Mouse (Mus musculus) liver, embryonic 13.5 days (tissue): ENCODE measurements around the gene Fbxo22. TPM values are rescaled to one million over a fixed set of nuclear protein-coding genes. Genes with fewer than 3 reads are reported as not detected.
"Not testable (repeated sequence)": the region's sequence is repeated elsewhere in the genome, so short reads cannot be mapped to it uniquely, and the experiment has no call there.

Experiments used
- ATAC-seq: fragments of 200-750 bp; cut with Nextera tagmentation; 2 replicates; pipeline ENCODE4 v1.8.0; 2017; ENCODE audit warnings: low read depth, mild to moderate bottlenecking, moderate number of reproducible peaks, moderate library complexity
- DNase-seq: peaks from one replicate; pipeline ENCODE4 v3.0.0; 2022
- H3K27ac ChIP-seq: fragments of 300-500 bp; sonication (generic); 2 replicates; pipeline ENCODE4 v1.5.1; 2015; ENCODE audit warnings: moderate library complexity, mild to moderate bottlenecking, inconsistent platforms
- H3K27me3 ChIP-seq: fragments of 300-500 bp; sonication (generic); 2 replicates; pipeline ENCODE4 v1.6.1; 2015; ENCODE audit warnings: mild to moderate bottlenecking, inconsistent platforms
- H3K36me3 ChIP-seq: fragments of 300-500 bp; sonication (generic); 2 replicates; pipeline ENCODE4 v1.6.1; 2015; ENCODE audit warnings: mild to moderate bottlenecking, inconsistent platforms
- H3K4me1 ChIP-seq: fragments of 300-500 bp; sonication (generic); replicated peaks from 2 replicates; pipeline ENCODE4 v1.6.1; 2015; ENCODE audit warnings: inconsistent platforms
- H3K4me2 ChIP-seq: fragments of 300-500 bp; sonication (generic); 2 replicates; pipeline ENCODE4 v1.6.1; 2015; ENCODE audit warnings: inconsistent platforms, mild to moderate bottlenecking, moderate library complexity
- H3K4me3 ChIP-seq: fragments of 300-500 bp; sonication (generic); replicated peaks from 2 replicates; pipeline ENCODE4 v1.5.1; 2015; ENCODE audit warnings: mild to moderate bottlenecking, inconsistent platforms
- H3K9ac ChIP-seq: fragments of 300-500 bp; sonication (generic); 2 replicates; pipeline ENCODE4 v1.6.1; 2015; ENCODE audit warnings: mild to moderate bottlenecking, inconsistent platforms
- H3K9me3 ChIP-seq: fragments of 300-500 bp; sonication (generic); replicated peaks from 2 replicates; pipeline ENCODE4 v1.6.1; 2016; ENCODE audit warnings: inconsistent platforms
- WGBS: fragments of 180-500 bp; shearing (Covaris S2); methylation state at CpG from one replicate; pipeline ENCODE4 v1.1.7; 2015; ENCODE audit not compliant: insufficient replicate concordance; 5-methylcytosine and 5-hydroxymethylcytosine counted together
- polyA plus RNA-seq: library from polyadenylated mRNA; unstranded; fragments of >200 nt; fragmentation: Nextera tagmentation; extraction: Ambion mirVana; gene quantifications from 2 replicates; pipeline ENCODE4 v1.2.1, GENCODE M21; 2015

The Fbxo22 gene
- polyA plus RNA-seq, 1 experiment from 2014 or later = 24.6 TPM

- H3K27me3 ChIP-seq = no peaks in the 10 kb centered on the region
- no peak overlapping the region for H3K4me3 ChIP-seq
- no peak overlapping the region for H3K27ac ChIP-seq
- H3K4me2 ChIP-seq = no peak overlapping the region
- H3K36me3 ChIP-seq = no peaks in the 10 kb centered on the region
- H3K4me1 ChIP-seq = no peaks in the 10 kb centered on the region
- DNase-seq = no peak
- H3K9ac ChIP-seq = no peak overlapping the region
- H3K9me3 ChIP-seq = 0 out of 2 replicates have a peak, but pooled peaks cover 2% of the 10 kb centered on the region
- 49% methylated on average over 13 of the region's 13 CpGs for whole genome bisulfite sequencing
- no peak for ATAC-seq
These were observed 27.8 kb downstream of the Fbxo22 start for GRCm38 (mm10) chr9:55236235-55237165.

DNA sequence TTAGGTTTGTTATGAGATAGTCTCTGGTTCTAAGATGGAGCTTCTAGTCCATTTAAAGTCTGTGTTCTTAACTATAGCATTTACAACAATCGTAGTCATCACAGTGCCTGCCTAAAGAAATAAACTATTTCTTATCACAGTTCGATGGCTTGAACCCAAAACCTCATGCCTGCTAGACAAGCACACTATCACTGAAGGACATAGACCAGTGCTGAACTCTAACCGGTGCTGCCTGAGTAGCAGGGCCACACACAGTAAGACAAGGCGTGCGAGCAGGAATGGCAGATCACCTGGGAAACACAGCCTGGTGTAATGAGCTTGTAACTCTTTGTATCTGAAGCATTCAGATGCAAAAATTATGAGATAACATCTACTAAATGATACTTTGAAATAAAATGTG lies 32.1 kb downstream of the Fbxo22 start:
- H3K27me3 ChIP-seq = no peaks in the 10 kb centered on the region
- H3K4me1 ChIP-seq = no peaks in the 10 kb centered on the region
- H3K9ac ChIP-seq = no peak overlapping the region
- 54% methylated on average over 5 of the region's 5 CpGs for WGBS
- H3K4me3 ChIP-seq = no peak overlapping the region
- H3K36me3 ChIP-seq = no peaks in the 10 kb centered on the region
- H3K27ac ChIP-seq = no peak overlapping the region
- no peak overlapping the region for H3K4me2 ChIP-seq
- H3K9me3 ChIP-seq = no peaks in the 10 kb centered on the region
- ATAC-seq = no peak
- no peak for DNase-seq

- peak overlapping the region; percentile 38 for H3K4me3 ChIP-seq
- H3K27ac ChIP-seq = no peak overlapping the region
- no peaks in the 10 kb centered on the region for H3K27me3 ChIP-seq
- peak overlapping the region; percentile 54 for H3K4me2 ChIP-seq
- ATAC-seq = no peak
- DNase-seq = no peak
- no peaks in the 10 kb centered on the region for H3K9me3 ChIP-seq
- no peaks in the 10 kb centered on the region for H3K36me3 ChIP-seq
- 22% methylated on average over 24 of the region's 24 CpGs for WGBS
- H3K9ac ChIP-seq = no peak overlapping the region
- no peaks in the 10 kb centered on the region for H3K4me1 ChIP-seq
These were observed 33.3 kb downstream of the Fbxo22 start for GRCm38 (mm10) chr9:55241863-55242685.

DNA sequence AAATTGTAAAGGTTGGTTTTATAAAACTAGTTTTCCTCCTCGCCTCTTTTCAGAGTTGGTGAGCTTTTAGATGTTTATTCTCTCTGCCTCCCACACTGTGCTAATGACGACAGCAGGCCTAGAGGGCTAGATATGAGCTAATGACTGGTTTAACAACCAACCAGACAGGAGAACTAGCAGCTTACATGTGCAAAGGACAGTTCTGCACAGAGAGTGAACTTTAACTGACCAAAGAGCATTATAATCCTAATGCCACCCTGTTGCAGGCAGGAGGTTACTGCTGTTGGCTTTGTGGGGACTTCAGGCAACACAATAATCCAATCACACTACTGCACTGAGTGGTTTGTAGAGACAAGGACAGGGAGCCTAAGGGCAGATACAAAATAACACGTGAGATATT lies 34.6 kb downstream of the Fbxo22 start:
- no peak overlapping the region for H3K4me2 ChIP-seq
- ATAC-seq (no peak), DNase-seq (no peak)
- H3K9me3 ChIP-seq = no peaks in the 10 kb centered on the region
- H3K27ac ChIP-seq = no peak overlapping the region
- WGBS = 54% methylated on average over 3 of the region's 3 CpGs
- no peak overlapping the region for H3K4me3 ChIP-seq
- H3K4me1 ChIP-seq = no peaks in the 10 kb centered on the region
- H3K27me3 ChIP-seq = no peaks in the 10 kb centered on the region
- H3K9ac ChIP-seq = no peak overlapping the region
- H3K36me3 ChIP-seq = no peaks in the 10 kb centered on the region

GRCm38 (mm10) chr9:55244079-55244478 lies 35.4 kb downstream of the Fbxo22 start:
- no peaks in the 10 kb centered on the region for H3K4me1 ChIP-seq
- H3K36me3 ChIP-seq = no peaks in the 10 kb centered on the region
- H3K9ac ChIP-seq = no peak overlapping the region
- H3K27ac ChIP-seq = no peak overlapping the region
- ATAC-seq (no peak), DNase-seq (no peak)
- no peaks in the 10 kb centered on the region for H3K27me3 ChIP-seq
- WGBS = 48% methylated on average over 3 of the region's 3 CpGs
- no peak overlapping the region for H3K4me3 ChIP-seq
- no peaks in the 10 kb centered on the region for H3K9me3 ChIP-seq
- H3K4me2 ChIP-seq = no peak overlapping the region

DNA sequence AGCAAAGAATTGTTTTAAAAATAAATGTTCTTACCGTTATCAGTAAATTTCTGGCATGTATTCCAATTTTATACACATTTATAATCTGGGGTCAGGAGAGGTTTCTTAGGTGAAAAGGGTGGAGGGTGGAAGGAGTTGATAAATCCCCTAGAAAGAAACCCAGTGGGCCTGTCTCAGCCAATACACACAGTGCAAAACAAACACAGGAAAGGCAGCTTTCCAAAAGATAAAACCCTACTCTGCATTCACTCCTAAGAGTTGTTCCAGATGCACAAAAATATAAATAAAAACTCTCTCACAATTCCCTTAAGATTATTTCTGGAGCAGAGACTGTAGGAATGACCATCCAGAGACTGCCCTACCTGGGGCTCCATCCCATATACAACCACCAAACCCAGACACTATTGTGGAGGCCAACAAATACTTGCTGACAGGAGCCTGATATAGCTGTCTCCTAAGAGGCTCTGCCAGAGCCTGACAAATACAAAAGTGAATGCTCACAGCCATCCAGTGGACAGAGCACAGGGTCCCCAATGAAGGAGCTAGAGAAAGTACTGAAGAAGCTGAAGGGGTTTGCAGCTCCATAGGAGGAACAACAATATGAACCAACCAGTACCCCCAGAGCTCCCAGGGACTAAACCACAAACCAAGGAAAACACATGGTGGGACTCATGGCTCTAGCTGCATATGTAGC lies 36.5 kb downstream of the Fbxo22 start:
- not testable (repeated sequence) for H3K27me3 ChIP-seq, H3K4me3 ChIP-seq, H3K36me3 ChIP-seq, H3K4me1 ChIP-seq, ATAC-seq, DNase-seq, H3K9ac ChIP-seq, H3K27ac ChIP-seq, H3K4me2 ChIP-seq, H3K9me3 ChIP-seq
- 64% methylated on average over 1 of the region's 1 CpGs for WGBS

DNA sequence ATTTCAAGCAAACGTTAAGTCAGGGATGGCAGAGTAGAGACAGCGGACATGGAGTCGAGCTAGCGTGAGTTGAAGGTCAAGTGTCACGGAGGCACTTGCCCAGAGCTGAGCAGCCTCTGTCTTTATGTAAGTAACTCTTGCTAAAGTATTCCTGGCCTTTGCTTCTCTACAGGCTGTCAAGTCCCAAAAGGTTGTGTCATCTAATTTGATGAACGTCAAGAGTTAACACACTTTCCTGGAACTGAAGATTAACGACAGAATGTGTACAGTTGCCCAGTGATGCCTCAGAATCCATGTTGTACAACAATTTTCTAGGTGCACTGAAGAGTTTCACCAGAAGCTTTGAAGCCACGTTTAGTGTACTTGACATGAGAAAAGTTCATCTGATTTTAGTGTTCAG lies 37.7 kb downstream of the Fbxo22 start:
- WGBS = 66% methylated on average over 8 of the region's 8 CpGs
- ATAC-seq = no peak
- no peak overlapping the region for H3K27ac ChIP-seq

GRCm38 (mm10) chr9:55246918-55247317 lies 38.2 kb downstream of the Fbxo22 start:
- 74% methylated on average over 4 of the region's 4 CpGs for WGBS
- no peak for ATAC-seq

More for the DNA sequence above, 37.7 kb downstream of the Fbxo22 start:
- H3K36me3 ChIP-seq = no peaks in the 10 kb centered on the region
- H3K9me3 ChIP-seq = no peaks in the 10 kb centered on the region
- H3K4me3 ChIP-seq = no peak overlapping the region
- no peaks in the 10 kb centered on the region for H3K4me1 ChIP-seq
- DNase-seq = no peak
- H3K4me2 ChIP-seq = no peak overlapping the region
- no peaks in the 10 kb centered on the region for H3K27me3 ChIP-seq
- H3K9ac ChIP-seq = no peak overlapping the region

DNA sequence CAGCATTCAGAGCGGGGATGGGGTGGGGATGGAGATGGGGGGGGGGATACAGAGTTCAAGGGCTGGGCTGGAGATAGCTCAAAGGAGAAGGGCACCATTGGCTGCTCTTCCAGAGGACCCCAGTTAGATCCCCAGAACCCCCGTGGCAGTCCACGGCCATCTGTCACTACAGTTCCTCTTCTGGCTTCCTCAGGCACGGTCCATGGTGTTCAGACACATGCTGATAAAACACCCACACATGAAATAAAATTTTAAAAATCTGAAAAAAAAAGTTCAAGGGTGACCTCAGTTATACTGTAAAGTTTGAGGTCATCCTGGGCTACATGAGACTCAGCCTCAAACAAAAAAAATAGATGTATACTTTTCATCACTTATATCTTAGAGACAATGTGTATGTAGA lies 39.7 kb downstream of the Fbxo22 start:
- H3K36me3 ChIP-seq = no peaks in the 10 kb centered on the region
- H3K27me3 ChIP-seq = no peaks in the 10 kb centered on the region
- no peaks in the 10 kb centered on the region for H3K9me3 ChIP-seq
- H3K4me3 ChIP-seq = no peak overlapping the region
- no peaks in the 10 kb centered on the region for H3K4me1 ChIP-seq
- WGBS = 31% methylated on average over 4 of the region's 4 CpGs
- no peak overlapping the region for H3K4me2 ChIP-seq
- DNase-seq (no peak), ATAC-seq (no peak)
- no peak overlapping the region for H3K9ac ChIP-seq
- no peak overlapping the region for H3K27ac ChIP-seq

More at GRCm38 (mm10) chr9:55246918-55247317, 38.2 kb downstream of the Fbxo22 start:
- no peak overlapping the region for H3K27ac ChIP-seq
- H3K27me3 ChIP-seq = no peaks in the 10 kb centered on the region
- H3K36me3 ChIP-seq = no peaks in the 10 kb centered on the region
- no peak for DNase-seq
- no peaks in the 10 kb centered on the region for H3K9me3 ChIP-seq
- H3K9ac ChIP-seq = no peak overlapping the region
- no peaks in the 10 kb centered on the region for H3K4me1 ChIP-seq
- no peak overlapping the region for H3K4me2 ChIP-seq
- no peak overlapping the region for H3K4me3 ChIP-seq

DNA sequence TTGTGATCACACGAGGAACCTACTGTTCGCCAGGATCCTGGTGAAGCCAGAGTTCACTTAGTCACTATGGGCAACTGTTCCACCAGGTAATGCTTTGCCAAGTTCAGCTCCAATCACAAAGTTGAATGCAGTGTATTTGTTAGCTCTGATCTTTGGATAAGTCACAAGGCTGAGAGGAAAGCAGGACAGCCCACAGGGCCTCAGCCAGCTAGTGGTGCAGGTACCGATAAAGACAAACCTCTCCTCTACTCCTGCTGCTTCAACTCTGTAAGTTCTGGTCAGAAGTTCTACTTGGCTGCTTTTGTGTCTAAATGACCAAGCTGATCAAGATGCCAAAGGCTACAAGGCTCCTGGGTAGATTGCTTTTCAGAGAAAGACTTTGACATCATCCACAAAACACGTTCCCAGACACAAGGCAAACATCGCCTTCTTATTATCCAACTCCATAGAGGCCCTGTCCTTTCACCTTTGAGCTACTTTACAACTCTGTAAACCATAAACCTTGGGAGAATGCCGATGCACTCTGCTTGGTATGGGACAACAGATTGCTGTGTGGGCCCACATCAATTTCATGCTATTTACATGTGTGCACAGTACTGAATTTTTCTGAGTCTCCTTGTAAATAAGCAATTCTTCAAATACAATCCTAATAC lies 42.0 kb downstream of the Fbxo22 start:
- Histone ChIP-seq H3K9me3 (no peaks in the 10 kb centered on the region), H3K27ac (no peak overlapping the region), H3K4me2 (no peak overlapping the region), H3K9ac (no peak overlapping the region), H3K36me3 (no peaks in the 10 kb centered on the region), H3K4me1 (no peaks in the 10 kb centered on the region), H3K27me3 (no peaks in the 10 kb centered on the region), H3K4me3 (no peak overlapping the region)
- WGBS = 64% methylated on average over 6 of the region's 6 CpGs
- no peak for ATAC-seq
- no peak for DNase-seq

GRCm38 (mm10) chr9:55252097-55252496 lies 43.4 kb downstream of the Fbxo22 start:
- WGBS = 29% methylated on average over 2 of the region's 2 CpGs
- H3K9ac ChIP-seq, H3K9me3 ChIP-seq, H3K4me1 ChIP-seq, DNase-seq, H3K36me3 ChIP-seq, H3K27me3 ChIP-seq, ATAC-seq, H3K4me3 ChIP-seq, H3K27ac ChIP-seq, H3K4me2 ChIP-seq: not testable (repeated sequence)
